Mouse (Mus musculus) kidney, embryonic 16.5 days (tissue): ENCODE measurements at regions not wholly inside any gene's neighbourhood (a gene's known extent, or its start where the extent isn't known, plus 50 kb on each side); places are given as distances from the start of the nearest gene placed in this dataset.
"Not testable (repeated sequence)": the region's sequence is repeated elsewhere in the genome, so short reads cannot be mapped to it uniquely, and the experiment has no call there.

Experiments used
- ATAC-seq: fragments of 200-750 bp; cut with Nextera tagmentation; 2 replicates; pipeline ENCODE4 v1.8.0; 2017; ENCODE audit warnings: moderate TSS enrichment; ENCODE audit not compliant: low FRiP score, low TSS enrichment
- H3K27ac ChIP-seq: fragments of 300-500 bp; sonication (generic); 2 replicates; pipeline ENCODE4 v1.5.1; 2014; ENCODE audit warnings: low read length
- H3K27me3 ChIP-seq: fragments of 300-500 bp; sonication (generic); 2 replicates; pipeline ENCODE4 v1.6.1; 2014; ENCODE audit warnings: low read length, control low read depth, mixed read lengths; ENCODE audit not compliant: insufficient read depth
- H3K36me3 ChIP-seq: fragments of 300-500 bp; sonication (generic); 2 replicates; pipeline ENCODE4 v1.6.1; 2014; ENCODE audit warnings: low read length, control low read depth, mixed read lengths; ENCODE audit not compliant: insufficient read depth
- H3K4me1 ChIP-seq: fragments of 300-500 bp; sonication (generic); 2 replicates; pipeline ENCODE4 v1.6.1; 2014; ENCODE audit warnings: low read length, control low read depth, mixed read lengths; ENCODE audit not compliant: insufficient read depth
- H3K4me2 ChIP-seq: fragments of 300-500 bp; sonication (generic); replicated peaks from 2 replicates; pipeline ENCODE4 v1.6.1; 2014; ENCODE audit warnings: low read depth, low read length
- H3K4me3 ChIP-seq: fragments of 300-500 bp; sonication (generic); 2 replicates; pipeline ENCODE4 v1.5.1; 2014; ENCODE audit warnings: mild to moderate bottlenecking, low read length
- H3K9ac ChIP-seq: fragments of 300-500 bp; sonication (generic); replicated peaks from 2 replicates; pipeline ENCODE4 v1.6.1; 2014; ENCODE audit warnings: low read length
- H3K9me3 ChIP-seq: fragments of 300-500 bp; sonication (generic); 2 replicates; pipeline ENCODE4 v1.6.1; 2016; ENCODE audit warnings: low read length, control low read depth
- WGBS: fragments of 180-500 bp; shearing (Covaris S2); extraction: QIAGEN DNeasy Blood & Tissue Kit; methylation state at CpG from one replicate; pipeline ENCODE4 v1.1.7; 2014; 5-methylcytosine and 5-hydroxymethylcytosine counted together

GRCm38 (mm10) chr14:112534971-112535370, 779.4 kb upstream of the Tpm3-rs7 start:
- H3K9ac ChIP-seq, H3K4me1 ChIP-seq, H3K36me3 ChIP-seq, ATAC-seq, H3K4me3 ChIP-seq, H3K27ac ChIP-seq, H3K4me2 ChIP-seq, H3K27me3 ChIP-seq, H3K9me3 ChIP-seq: not testable (repeated sequence)
- 76% methylated on average over 1 of the region's 1 CpGs for WGBS

- 82% methylated on average over 3 of the region's 3 CpGs for WGBS
- no peak overlapping the region for H3K9ac ChIP-seq
- H3K9me3 ChIP-seq, result no peaks in the 10 kb centered on the region
- H3K27ac ChIP-seq, result no peak overlapping the region
- no peak overlapping the region for H3K4me2 ChIP-seq
- H3K4me1 ChIP-seq, result no peaks in the 10 kb centered on the region
- no peak for ATAC-seq
- H3K4me3 ChIP-seq, result no peak overlapping the region
- no peaks in the 10 kb centered on the region for H3K36me3 ChIP-seq
- H3K27me3 ChIP-seq, result no peaks in the 10 kb centered on the region
These were observed 778.5 kb upstream of the Tpm3-rs7 start for GRCm38 (mm10) chr14:112535914-112536313.

GRCm38 (mm10) chr14:112542261-112542660, 772.1 kb upstream of the Tpm3-rs7 start:
- Histone ChIP-seq H3K36me3 (no peaks in the 10 kb centered on the region), H3K4me2 (no peak overlapping the region), H3K27ac (no peak overlapping the region), H3K9me3 (no peaks in the 10 kb centered on the region), H3K9ac (no peak overlapping the region), H3K4me1 (no peaks in the 10 kb centered on the region), H3K4me3 (no peak overlapping the region), H3K27me3 (no peaks in the 10 kb centered on the region)
- WGBS, result 88% methylated on average over 1 of the region's 1 CpGs
- ATAC-seq, result no peak

- Histone ChIP-seq H3K27ac (no peak overlapping the region), H3K4me3 (no peak overlapping the region), H3K36me3 (no peaks in the 10 kb centered on the region), H3K27me3 (no peaks in the 10 kb centered on the region), H3K9me3 (no peaks in the 10 kb centered on the region), H3K4me1 (no peaks in the 10 kb centered on the region), H3K9ac (no peak overlapping the region), H3K4me2 (no peak overlapping the region)
- WGBS, result 82% methylated on average over 6 of the region's 6 CpGs
- ATAC-seq, result peak; percentile 19; the same call in 1 of the 2 replicates
These were observed 765.6 kb upstream of the Tpm3-rs7 start for GRCm38 (mm10) chr14:112548798-112549197.

- no peaks in the 10 kb centered on the region for H3K9me3 ChIP-seq
- no peak overlapping the region for H3K9ac ChIP-seq
- no peak overlapping the region for H3K4me2 ChIP-seq
- 79% methylated on average over 2 of the region's 2 CpGs for WGBS
- no peaks in the 10 kb centered on the region for H3K4me1 ChIP-seq
- no peaks in the 10 kb centered on the region for H3K27me3 ChIP-seq
- H3K27ac ChIP-seq, result no peak overlapping the region
- no peak for ATAC-seq
- no peaks in the 10 kb centered on the region for H3K36me3 ChIP-seq
- no peak overlapping the region for H3K4me3 ChIP-seq
These were observed 752.2 kb upstream of the Tpm3-rs7 start for GRCm38 (mm10) chr14:112562246-112562645.

- no peak for ATAC-seq
These were observed 719.7 kb upstream of the Tpm3-rs7 start for GRCm38 (mm10) chr14:112594715-112595114.

GRCm38 (mm10) chr14:112620701-112621100, 693.7 kb upstream of the Tpm3-rs7 start:
- 93% methylated on average over 2 of the region's 2 CpGs for WGBS
- no peak overlapping the region for H3K4me3 ChIP-seq
- H3K27me3 ChIP-seq, result no peaks in the 10 kb centered on the region
- no peaks in the 10 kb centered on the region for H3K4me1 ChIP-seq
- no peak overlapping the region for H3K9ac ChIP-seq
- no peak for ATAC-seq
- H3K27ac ChIP-seq, result no peak overlapping the region
- H3K36me3 ChIP-seq, result no peaks in the 10 kb centered on the region
- H3K4me2 ChIP-seq, result no peak overlapping the region
- H3K9me3 ChIP-seq, result no peaks in the 10 kb centered on the region

More at GRCm38 (mm10) chr14:112594715-112595114, 719.7 kb upstream of the Tpm3-rs7 start:
- WGBS, result 88% methylated on average over 6 of the region's 6 CpGs
- Histone ChIP-seq H3K27ac (no peak overlapping the region), H3K4me1 (no peaks in the 10 kb centered on the region), H3K27me3 (no peaks in the 10 kb centered on the region), H3K4me3 (no peak overlapping the region), H3K9me3 (no peaks in the 10 kb centered on the region), H3K4me2 (no peak overlapping the region), H3K36me3 (no peaks in the 10 kb centered on the region), H3K9ac (no peak overlapping the region)

- H3K4me2 ChIP-seq, result no peak overlapping the region
- no peaks in the 10 kb centered on the region for H3K36me3 ChIP-seq
- no peaks in the 10 kb centered on the region for H3K27me3 ChIP-seq
- no peaks in the 10 kb centered on the region for H3K4me1 ChIP-seq
- no peak for ATAC-seq
- H3K4me3 ChIP-seq, result no peak overlapping the region
- 82% methylated on average over 2 of the region's 2 CpGs for WGBS
- no peaks in the 10 kb centered on the region for H3K9me3 ChIP-seq
- no peak overlapping the region for H3K27ac ChIP-seq
- H3K9ac ChIP-seq, result no peak overlapping the region
These were observed 656.8 kb upstream of the Tpm3-rs7 start for GRCm38 (mm10) chr14:112657634-112658033.

- Histone ChIP-seq H3K4me2 (no peak overlapping the region), H3K27ac (no peak overlapping the region), H3K9me3 (no peaks in the 10 kb centered on the region), H3K4me3 (no peak overlapping the region), H3K27me3 (no peaks in the 10 kb centered on the region), H3K9ac (no peak overlapping the region), H3K36me3 (no peaks in the 10 kb centered on the region), H3K4me1 (no peaks in the 10 kb centered on the region)
- ATAC-seq, result no peak
- WGBS, result 96% methylated on average over 1 of the region's 1 CpGs
These were observed 654.6 kb upstream of the Tpm3-rs7 start for GRCm38 (mm10) chr14:112659819-112660218.

GRCm38 (mm10) chr14:112680684-112681083, 633.7 kb upstream of the Tpm3-rs7 start:
- Histone ChIP-seq H3K4me1 (no peaks in the 10 kb centered on the region), H3K4me2 (no peak overlapping the region), H3K36me3 (no peaks in the 10 kb centered on the region), H3K27ac (no peak overlapping the region), H3K9me3 (no peaks in the 10 kb centered on the region), H3K9ac (no peak overlapping the region), H3K27me3 (no peaks in the 10 kb centered on the region), H3K4me3 (no peak overlapping the region)
- WGBS, result 65% methylated on average over 2 of the region's 2 CpGs
- no peak for ATAC-seq

GRCm38 (mm10) chr14:112686037-112686436, 628.4 kb upstream of the Tpm3-rs7 start:
- no peak overlapping the region for H3K27ac ChIP-seq
- H3K9ac ChIP-seq, result no peak overlapping the region
- no peaks in the 10 kb centered on the region for H3K9me3 ChIP-seq
- ATAC-seq, result no peak
- no peak overlapping the region for H3K4me3 ChIP-seq
- H3K36me3 ChIP-seq, result no peaks in the 10 kb centered on the region
- H3K27me3 ChIP-seq, result no peaks in the 10 kb centered on the region
- H3K4me2 ChIP-seq, result no peak overlapping the region
- no peaks in the 10 kb centered on the region for H3K4me1 ChIP-seq
- 72% methylated on average over 2 of the region's 2 CpGs for WGBS
